Comparison of ENCODE assay signal across 8 mouse cellular contexts in the genomic region with DNA sequence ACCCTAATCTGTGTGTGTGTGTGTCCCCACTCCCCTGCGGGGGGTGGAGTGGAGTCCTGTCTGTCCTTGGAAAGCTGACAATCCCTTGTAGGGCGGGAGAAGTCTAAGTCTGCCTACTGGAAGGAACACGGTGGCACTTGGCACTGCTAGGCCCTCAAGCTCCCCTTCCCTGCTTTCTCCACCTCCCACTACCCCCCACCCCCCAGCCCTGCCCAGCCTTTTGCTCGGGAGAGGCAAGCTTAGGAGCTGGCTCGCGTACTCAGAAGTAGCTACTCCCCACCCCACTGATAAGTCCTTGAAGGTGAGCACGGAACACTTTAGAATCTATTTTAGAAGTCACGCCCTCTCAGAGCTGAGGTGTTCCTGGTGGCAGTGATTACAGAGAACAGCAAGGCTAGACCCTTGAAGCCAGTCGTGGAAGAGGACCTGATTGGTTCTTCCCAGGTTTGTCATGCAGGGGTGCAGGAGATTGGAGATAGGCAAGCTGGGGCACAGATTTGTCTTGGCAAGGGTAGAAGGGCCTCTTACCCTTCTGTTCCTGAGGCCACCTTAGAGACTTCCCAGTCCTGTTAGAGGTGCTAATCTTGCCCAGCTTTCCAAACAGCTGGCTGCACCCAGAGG. TPM values are rescaled to one million over a fixed set of nuclear protein-coding genes. Genes with fewer than 3 reads are reported as not detected.
DNase-seq lines count a peak whose midpoint lies in the region; ATAC-seq and TF ChIP-seq lines count a peak whose summit lies in the region.

No protein-coding gene starts in this region.

- H3K4me1 ChIP-seq in cerebellum, adult 2 months (ENCODE audit: control insufficient read depth, insufficient read depth, low read length), result peaks cover 11% of the 10 kb centered on the region
- H3K4me1 ChIP-seq in CH12.LX (ENCODE audit: control insufficient read depth in 1 of 2, insufficient read depth in 2 of 2), result peaks cover 10 to 28% of the 10 kb centered on the region in 2 experiments
- peaks cover 5% of the 10 kb centered on the region; the same call in 1 of the 2 replicates for H3K4me1 ChIP-seq in forebrain, postnatal 0 days (ENCODE audit: insufficient read depth)
- H3K4me1 ChIP-seq in liver, embryonic 16.5 days (ENCODE audit: control insufficient read depth, low read depth, low read length), result peaks cover 18% of the 10 kb centered on the region
- H3K4me1 ChIP-seq in stomach, embryonic 16.5 days (ENCODE audit: control insufficient read depth, insufficient read depth, low read length), result peaks cover 20% of the 10 kb centered on the region

- H3K9me3 ChIP-seq in CH12.LX (replicated peaks; ENCODE audit: low read length), result no peaks in the 10 kb centered on the region
- H3K9me3 ChIP-seq in forebrain, postnatal 0 days (ENCODE audit: low read length), result no peaks in the 10 kb centered on the region
- H3K9me3 ChIP-seq in liver, embryonic 16.5 days (replicated peaks; ENCODE audit: control insufficient read depth, low read length), result no peaks in the 10 kb centered on the region
- no peaks in the 10 kb centered on the region for H3K9me3 ChIP-seq in stomach, embryonic 16.5 days (replicated peaks; ENCODE audit: control insufficient read depth, low read length)

- in situ Hi-C loops in CH12.LX (cut with MboI; ENCODE audit: low pct_ligation_motif_present, low pct_unique_long_range_greater_than_20kb, low sequenced_read_pairs), result loop anchor here (25.0 kb wide), 1 partner anchor 523 kb away; a partner anchor contains a TSS

- no peaks in the 10 kb centered on the region for H3K79me2 ChIP-seq in CH12.LX (replicated peaks; ENCODE audit: control insufficient read depth, extremely low read depth, insufficient read depth, poor library complexity, severe bottlenecking)

- peak in 1 of 2 experiments; percentile 30 for DNase-seq in cerebellum, adult 2 months
- DNase-seq in cerebellum, postnatal 10 days, result no peak
- DNase-seq in CH12.LX (ENCODE audit: extremely low read depth), result no peak
- DNase-seq in forebrain, postnatal 0 days, result no peak
- no peak for DNase-seq in gastrocnemius, postnatal 14 days
- DNase-seq in gastrocnemius, adult 18-20 months (ENCODE audit: low spot score), result no peak

- H3K4me2 ChIP-seq in CH12.LX (ENCODE audit: insufficient read depth, low read depth, poor library complexity, severe bottlenecking), result peak overlapping the region; percentile 79
- peak overlapping the region; percentile 87 for H3K4me2 ChIP-seq in forebrain, postnatal 0 days (ENCODE audit: low read depth)
- peak overlapping the region; percentile 70 for H3K4me2 ChIP-seq in liver, embryonic 16.5 days (ENCODE audit: low read depth, low read length)
- peak overlapping the region; percentile 63 for H3K4me2 ChIP-seq in stomach, embryonic 16.5 days (ENCODE audit: low read depth, low read length)

- H3K9ac ChIP-seq in CH12.LX (ENCODE audit: insufficient read depth, low read depth), result no peak overlapping the region; the same call in 1 of the 2 replicates
- H3K9ac ChIP-seq in forebrain, postnatal 0 days, result peak overlapping the region; percentile 70
- peak overlapping the region; percentile 47; the same call in 1 of the 2 replicates for H3K9ac ChIP-seq in liver, embryonic 16.5 days (ENCODE audit: low read depth, low read length)
- peak overlapping the region; percentile 88 for H3K9ac ChIP-seq in stomach, embryonic 16.5 days (ENCODE audit: low read length)

- intact Hi-C loops in gastrocnemius, postnatal 14 days (cut with DNase I; ENCODE audit: low total_unique reads), result loop anchor here (5.0 to 10.0 kb wide), 2 partner anchors 168 to 206 kb away; no protein-coding TSS in a partner anchor

- no peak for TF ChIP-seq POLR2A in cerebellum, adult 2 months (IDR thresholded peaks at IDR 0.05; ENCODE audit: borderline replicate concordance, insufficient read depth, low read length)
- TF ChIP-seq POLR2A in CH12.LX (IDR thresholded peaks at IDR 0.05; ENCODE audit: low read depth, low read length), result no peak

- TF ChIP-seq RAD21 in CH12.LX (IDR thresholded peaks at IDR 0.05; ENCODE audit: low read depth, low read length), result no peak

- no peaks in the 10 kb centered on the region for H3K36me3 ChIP-seq in CH12.LX (replicated peaks in 1 of 2; ENCODE audit: control insufficient read depth in 1 of 2, insufficient read depth in 1 of 2, low read length in 1 of 2)
- peaks cover 6% of the 10 kb centered on the region for H3K36me3 ChIP-seq in forebrain, postnatal 0 days (ENCODE audit: insufficient read depth)
- peaks cover 24% of the 10 kb centered on the region for H3K36me3 ChIP-seq in liver, embryonic 16.5 days (ENCODE audit: control insufficient read depth, insufficient read depth)
- no peaks in the 10 kb centered on the region for H3K36me3 ChIP-seq in stomach, embryonic 16.5 days (ENCODE audit: control insufficient read depth, insufficient read depth, low read length)

- no peak for TF ChIP-seq EP300 in CH12.LX (IDR thresholded peaks at IDR 0.05; ENCODE audit: low read length)

- TF ChIP-seq CTCF in cerebellum, adult 2 months (IDR thresholded peaks at IDR 0.05; ENCODE audit: borderline replicate concordance, insufficient read depth, low read depth, low read length), result no peak
- no peak for TF ChIP-seq CTCF in CH12.LX (conservative IDR thresholded peaks at IDR 0.05 in 1 of 2, IDR thresholded peaks at IDR 0.05 in 1 of 2; ENCODE audit: low read depth in 2 of 2, low read length in 2 of 2)
- no peak for TF ChIP-seq CTCF in forebrain, postnatal 0 days (IDR thresholded peaks at IDR 0.05; ENCODE audit: low read depth)

- peak; percentile 44 for ATAC-seq in forebrain, postnatal 0 days
- no peak for ATAC-seq in liver, embryonic 16.5 days (ENCODE audit: low read depth)
- peak; percentile 64 for ATAC-seq in stomach, embryonic 16.5 days (ENCODE audit: insufficient read depth, low FRiP score)

- dilution Hi-C loops in CH12.LX (cut with MboI; ENCODE audit: extremely low pct_ligation_motif_present, extremely low pct_unique_long_range_greater_than_20kb, low sequenced_read_pairs), result no loop called here

- no peaks in the 10 kb centered on the region for H3K27me3 ChIP-seq in cerebellum, adult 2 months (ENCODE audit: control insufficient read depth, insufficient read depth, low read length)
- peaks cover 65% of the 10 kb centered on the region for H3K27me3 ChIP-seq in CH12.LX (replicated peaks)
- no peaks in the 10 kb centered on the region for H3K27me3 ChIP-seq in forebrain, postnatal 0 days (ENCODE audit: insufficient read depth, low read length)
- peaks cover 58% of the 10 kb centered on the region for H3K27me3 ChIP-seq in liver, embryonic 16.5 days (ENCODE audit: control insufficient read depth, insufficient read depth, low read depth, low read length)
- H3K27me3 ChIP-seq in stomach, embryonic 16.5 days (ENCODE audit: control insufficient read depth, insufficient read depth, low read length), result no peaks in the 10 kb centered on the region

- WGBS in cerebellum, adult 2 months, result 3% methylated on average over 9 of the region's 9 CpGs
- 12% methylated on average over 9 of the region's 9 CpGs for WGBS in forebrain, postnatal 0 days
- 17% methylated on average over 9 of the region's 9 CpGs for WGBS in liver, embryonic 16.5 days (ENCODE audit: insufficient replicate concordance)
- WGBS in stomach, embryonic 16.5 days, result 11% methylated on average over 9 of the region's 9 CpGs

- peak overlapping the region; percentile 88 for H3K4me3 ChIP-seq in cerebellum, adult 2 months (replicated peaks; ENCODE audit: insufficient read depth, low read depth, low read length)
- H3K4me3 ChIP-seq in CH12.LX (replicated peaks in 1 of 3; ENCODE audit: low read depth in 2 of 3, low read length in 2 of 3, poor library complexity in 1 of 3), result peak overlapping the region; percentile 39 to 64 (median 45)
- peak overlapping the region; percentile 51 for H3K4me3 ChIP-seq in forebrain, postnatal 0 days (ENCODE audit: low read depth, low read length)
- peak overlapping the region; percentile 68 for H3K4me3 ChIP-seq in liver, embryonic 16.5 days (ENCODE audit: low read depth, low read length)
- H3K4me3 ChIP-seq in stomach, embryonic 16.5 days (replicated peaks; ENCODE audit: low read length), result peak overlapping the region; percentile 78

- H3K27ac ChIP-seq in cerebellum, adult 2 months (ENCODE audit: insufficient read depth, low read length), result peak overlapping the region; percentile 84
- H3K27ac ChIP-seq in CH12.LX (ENCODE audit: insufficient read depth, low read depth), result no peak overlapping the region
- H3K27ac ChIP-seq in forebrain, postnatal 0 days (ENCODE audit: low read depth, low read length), result peak overlapping the region; percentile 81; the same call in 1 of the 2 replicates
- no peak overlapping the region for H3K27ac ChIP-seq in liver, embryonic 16.5 days (ENCODE audit: low read length)
- peak overlapping the region; percentile 97 for H3K27ac ChIP-seq in stomach, embryonic 16.5 days (ENCODE audit: low read length)

RNA-seq across cellular contexts. Expression of a gene that starts 10.4 kb away (rescaled TPM):
- polyA plus RNA-seq in cerebellum, adult 2 months (2012; rRNA removed), result 67.4 and 68.4 TPM in 2 replicates
- total RNA-seq in CH12.LX (2012; rRNA removed), result 86.4 and 120 TPM in 2 replicates
- 63.1 and 74.9 TPM in 2 replicates for total RNA-seq in CH12.LX (2014; rRNA removed)
- 143 and 151 TPM in 2 replicates for polyA plus RNA-seq in CH12.LX (2012; ENCODE audit: insufficient read length, low read depth)
- total RNA-seq in forebrain, postnatal 0 days (2014; rRNA removed), result 44.3 and 62.4 TPM in 2 replicates
- polyA plus RNA-seq in forebrain, postnatal 0 days (2015; fragmentation: Nextera tagmentation; extraction: Ambion mirVana), result 9.1 and 12.9 TPM in 2 replicates
- 30.6 and 35.3 TPM in 2 replicates for polyA plus RNA-seq in liver, embryonic 16.5 days (2015; fragmentation: Nextera tagmentation; extraction: Ambion mirVana)
- polyA plus RNA-seq in stomach, embryonic 16.5 days (2015; fragmentation: Nextera tagmentation; extraction: Ambion mirVana), result 41.3 and 42.5 TPM in 2 replicates
- 10 to 100 TPM; 82.1 to 89.8 TPM for total RNA-seq in gastrocnemius, postnatal 14 days (2021)
- 10 to 100 TPM; 90.2 to 100.0 TPM for total RNA-seq in gastrocnemius, adult 18-20 months (2021)

RNA-seq across cellular contexts. Expression of a gene that starts 19.5 kb away (rescaled TPM):
- polyA plus RNA-seq in cerebellum, adult 2 months (2012; rRNA removed), result 21.8 and 22.7 TPM in 2 replicates
- not detected in 2 replicates for total RNA-seq in CH12.LX (2012; rRNA removed)
- not detected in 2 replicates for total RNA-seq in CH12.LX (2014; rRNA removed)
- polyA plus RNA-seq in CH12.LX (2012; ENCODE audit: insufficient read length, low read depth), result not detected in 2 replicates
- total RNA-seq in forebrain, postnatal 0 days (2014; rRNA removed), result 12.2 and 14.2 TPM in 2 replicates
- polyA plus RNA-seq in forebrain, postnatal 0 days (2015; fragmentation: Nextera tagmentation; extraction: Ambion mirVana), result 4.0 and 4.1 TPM in 2 replicates
- polyA plus RNA-seq in liver, embryonic 16.5 days (2015; fragmentation: Nextera tagmentation; extraction: Ambion mirVana), result 8.3 and 10.4 TPM in 2 replicates
- 0.37 and 0.41 TPM in 2 replicates for polyA plus RNA-seq in stomach, embryonic 16.5 days (2015; fragmentation: Nextera tagmentation; extraction: Ambion mirVana)
- under 1 TPM; 0.09 to 0.12 TPM for total RNA-seq in gastrocnemius, postnatal 14 days (2021)
- under 1 TPM; 0.05 TPM for total RNA-seq in gastrocnemius, adult 18-20 months (2021)

RNA-seq across cellular contexts. Expression of a gene that starts 28.2 kb away (rescaled TPM):
- polyA plus RNA-seq in cerebellum, adult 2 months (2012; rRNA removed), result 67.5 and 71.0 TPM in 2 replicates
- total RNA-seq in CH12.LX (2012; rRNA removed), result 74.6 and 79.8 TPM in 2 replicates
- total RNA-seq in CH12.LX (2014; rRNA removed), result 53.8 and 55.4 TPM in 2 replicates
- polyA plus RNA-seq in CH12.LX (2012; ENCODE audit: insufficient read length, low read depth), result 69.8 and 76.6 TPM in 2 replicates
- total RNA-seq in forebrain, postnatal 0 days (2014; rRNA removed), result 43.7 and 52.5 TPM in 2 replicates
- 9.9 and 12.2 TPM in 2 replicates for polyA plus RNA-seq in forebrain, postnatal 0 days (2015; fragmentation: Nextera tagmentation; extraction: Ambion mirVana)
- polyA plus RNA-seq in liver, embryonic 16.5 days (2015; fragmentation: Nextera tagmentation; extraction: Ambion mirVana), result 0.63 and 1.2 TPM in 2 replicates
- 10.9 and 11.8 TPM in 2 replicates for polyA plus RNA-seq in stomach, embryonic 16.5 days (2015; fragmentation: Nextera tagmentation; extraction: Ambion mirVana)
- total RNA-seq in gastrocnemius, postnatal 14 days (2021), result 1 to 10 TPM; 9.9 to 10.0 TPM
- total RNA-seq in gastrocnemius, adult 18-20 months (2021), result 1 to 10 TPM; 5.1 to 6.7 TPM

Comparison
In these comparisons a context has a peak if more than half of its experiments do, and no peak if none do; other contexts are left out.
1. H3K27ac ChIP-seq: peak in cerebellum, adult 2 months (single experiment), forebrain, postnatal 0 days (single experiment) and stomach, embryonic 16.5 days (single experiment); none in CH12.LX (single experiment) and liver, embryonic 16.5 days (single experiment).
2. Peak in every context shown above with its lines, with median percentiles within 50 percentile points of each other: H3K4me3 ChIP-seq and H3K4me2 ChIP-seq.